27 mouse cellular contexts compared by ENCODE assay signal in genomic region chr7:136379741-136380140, GRCm38 (mm10).
DNase-seq lines count a peak whose midpoint lies in the region; ATAC-seq and TF ChIP-seq lines count a peak whose summit lies in the region.
"Had no signal": no experiment of that assay in that cellular context is flagged by ENCODE, and none has a peak within 500 bp of the region (broad histone marks: within the 10 kb centered on the region; RNA-seq: fewer than 3 reads in every experiment).

No protein-coding gene starts in this region.

- no peak overlapping the region for H3K27ac ChIP-seq in kidney, embryonic 15.5 days
- H3K27ac ChIP-seq in lung, embryonic 15.5 days = no peak overlapping the region
- H3K27ac ChIP-seq in limb, embryonic 14.5 days (replicated peaks; ENCODE audit: low read depth, low read length) = peak overlapping the region; percentile 70
- no peak overlapping the region for H3K27ac ChIP-seq in hindbrain, embryonic 12.5 days
- H3K27ac ChIP-seq: forebrain, embryonic 13.5 days; hindbrain, embryonic 13.5 days; midbrain, embryonic 10.5 days; neural tube, embryonic 13.5 days had no signal

- peak; percentile 58; the same call in 1 of the 2 replicates for ATAC-seq in kidney, embryonic 15.5 days (replicated peaks; ENCODE audit: low FRiP score)
- ATAC-seq in lung, embryonic 15.5 days (ENCODE audit: borderline replicate concordance, extremely low read depth, low FRiP score, low TSS enrichment) = peak; percentile 23; the same call in 1 of the 2 replicates
- peak; percentile 48; the same call in 1 of the 2 replicates for ATAC-seq in limb, embryonic 14.5 days (ENCODE audit: low FRiP score, low read depth)
- ATAC-seq in hindbrain, embryonic 12.5 days (ENCODE audit: low FRiP score) = no peak
- ATAC-seq: activated CD4-positive, CD25-positive, alpha-beta regulatory T cell, adult 4 months; forebrain, embryonic 13.5 days; midbrain, embryonic 16.5 days; Patski had no signal

- H3K36me3 ChIP-seq in kidney, embryonic 15.5 days = no peaks in the 10 kb centered on the region
- no peaks in the 10 kb centered on the region for H3K36me3 ChIP-seq in lung, embryonic 15.5 days
- no peaks in the 10 kb centered on the region for H3K36me3 ChIP-seq in limb, embryonic 14.5 days (ENCODE audit: control insufficient read depth, insufficient read depth, low read length)
- no peaks in the 10 kb centered on the region for H3K36me3 ChIP-seq in hindbrain, embryonic 12.5 days
- H3K36me3 ChIP-seq: embryonic facial prominence, embryonic 13.5 days; G1E; hindbrain, embryonic 13.5 days; limb, embryonic 12.5 days; midbrain, embryonic 10.5 days; neural tube, embryonic 13.5 days had no signal

- H3K4me2 ChIP-seq in kidney, embryonic 15.5 days = no peak overlapping the region
- no peak overlapping the region for H3K4me2 ChIP-seq in lung, embryonic 15.5 days
- H3K4me2 ChIP-seq in limb, embryonic 14.5 days (replicated peaks; ENCODE audit: low read depth, low read length, severe bottlenecking) = 0 out of 2 replicates have a peak overlapping the region, but pooled peaks have one; percentile 21
- no peak overlapping the region for H3K4me2 ChIP-seq in hindbrain, embryonic 12.5 days (replicated peaks)
- H3K4me2 ChIP-seq: embryonic facial prominence, embryonic 13.5 days; forebrain, embryonic 13.5 days; hindbrain, embryonic 13.5 days; limb, embryonic 12.5 days; neural tube, embryonic 13.5 days had no signal

- H3K4me1 ChIP-seq in kidney, embryonic 15.5 days = peaks cover 22% of the 10 kb centered on the region
- H3K4me1 ChIP-seq in lung, embryonic 15.5 days = 0 out of 2 replicates have a peak, but pooled peaks cover 10% of the 10 kb centered on the region
- H3K4me1 ChIP-seq in limb, embryonic 14.5 days (ENCODE audit: control insufficient read depth, insufficient read depth, low read length) = peaks cover 46% of the 10 kb centered on the region
- 0 out of 2 replicates have a peak, but pooled peaks cover 3% of the 10 kb centered on the region for H3K4me1 ChIP-seq in hindbrain, embryonic 12.5 days

- no peak overlapping the region for H3K9ac ChIP-seq in kidney, embryonic 15.5 days
- H3K9ac ChIP-seq in lung, embryonic 15.5 days = no peak overlapping the region
- no peak overlapping the region for H3K9ac ChIP-seq in limb, embryonic 14.5 days (ENCODE audit: low read depth, low read length, severe bottlenecking)
- H3K9ac ChIP-seq in hindbrain, embryonic 12.5 days = no peak overlapping the region
- H3K9ac ChIP-seq: embryonic facial prominence, embryonic 13.5 days; forebrain, embryonic 13.5 days; hindbrain, embryonic 13.5 days; limb, embryonic 12.5 days; neural tube, embryonic 13.5 days had no signal

- no peak for DNase-seq in kidney, adult 11 months
- DNase-seq in lung, postnatal 10 days = no peak
- peak; percentile 34 for DNase-seq in forelimb bud, embryonic 11.5 days (ENCODE audit: low read depth, low spot score)
- no peak for DNase-seq in limb, embryonic 14.5 days (ENCODE audit: low spot score)
- DNase-seq: adrenal gland, adult 8-10 months; B cell, adult 2 months; cerebellum, adult 11-12 months; cerebellum, postnatal 14 days; lung, adult 2 months; retina, postnatal 1 day; right cerebral cortex, postnatal 25 days; spleen, adult 18-20 months; thymus, postnatal 25 days had no signal

- WGBS in kidney, embryonic 15.5 days = 33% methylated on average over 3 of the region's 3 CpGs
- WGBS in lung, embryonic 15.5 days = 39% methylated on average over 3 of the region's 3 CpGs
- WGBS in limb, embryonic 14.5 days = 23% methylated on average over 3 of the region's 3 CpGs
- 70% methylated on average over 3 of the region's 3 CpGs for WGBS in hindbrain, embryonic 12.5 days

- no peak overlapping the region for H3K4me3 ChIP-seq in kidney, embryonic 15.5 days (replicated peaks)
- H3K4me3 ChIP-seq in lung, embryonic 15.5 days = no peak overlapping the region
- no peak overlapping the region for H3K4me3 ChIP-seq in limb, embryonic 14.5 days (replicated peaks; ENCODE audit: low read length)
- no peak overlapping the region for H3K4me3 ChIP-seq in hindbrain, embryonic 12.5 days
- H3K4me3 ChIP-seq: embryonic facial prominence, embryonic 13.5 days; forebrain, embryonic 13.5 days; hindbrain, embryonic 13.5 days; limb, embryonic 12.5 days; midbrain, embryonic 10.5 days; myocyte; neural tube, embryonic 13.5 days had no signal

- no peak for TF ChIP-seq POLR2A in limb, embryonic 14.5 days (IDR thresholded peaks at IDR 0.05; ENCODE audit: borderline replicate concordance, extremely low read depth, insufficient read depth, insufficient read length)

- 0 out of 2 replicates have a peak, but pooled peaks cover 3% of the 10 kb centered on the region for H3K27me3 ChIP-seq in kidney, embryonic 15.5 days
- H3K27me3 ChIP-seq in lung, embryonic 15.5 days = no peaks in the 10 kb centered on the region
- H3K27me3 ChIP-seq in limb, embryonic 14.5 days (ENCODE audit: control insufficient read depth, insufficient read depth, low read length) = no peaks in the 10 kb centered on the region
- H3K27me3 ChIP-seq in hindbrain, embryonic 12.5 days = no peaks in the 10 kb centered on the region
- H3K27me3 ChIP-seq: embryonic facial prominence, embryonic 13.5 days; forebrain, embryonic 13.5 days; hindbrain, embryonic 13.5 days; Patski had no signal

- no peaks in the 10 kb centered on the region for H3K9me3 ChIP-seq in kidney, embryonic 15.5 days (replicated peaks)
- no peaks in the 10 kb centered on the region for H3K9me3 ChIP-seq in lung, embryonic 15.5 days
- H3K9me3 ChIP-seq in limb, embryonic 14.5 days (ENCODE audit: control insufficient read depth, low read length) = no peaks in the 10 kb centered on the region
- H3K9me3 ChIP-seq in hindbrain, embryonic 12.5 days (replicated peaks) = no peaks in the 10 kb centered on the region
- H3K9me3 ChIP-seq: embryonic facial prominence, embryonic 13.5 days; forebrain, embryonic 13.5 days; hindbrain, embryonic 13.5 days; limb, embryonic 12.5 days; midbrain, embryonic 10.5 days; neural tube, embryonic 13.5 days had no signal
